Mouse (Mus musculus) adrenal gland, adult (tissue): ENCODE data around the gene Trim33.

Experiments
- DNase-seq, 2 experiments: peaks; one replicate each; pipeline ENCODE4 v3.0.0; 2022 to 2023; ENCODE audit warnings: low spot score in 1 of 2; ENCODE audit not compliant: inconsistent age in 2 of 2

Trim33 gene

DNA sequence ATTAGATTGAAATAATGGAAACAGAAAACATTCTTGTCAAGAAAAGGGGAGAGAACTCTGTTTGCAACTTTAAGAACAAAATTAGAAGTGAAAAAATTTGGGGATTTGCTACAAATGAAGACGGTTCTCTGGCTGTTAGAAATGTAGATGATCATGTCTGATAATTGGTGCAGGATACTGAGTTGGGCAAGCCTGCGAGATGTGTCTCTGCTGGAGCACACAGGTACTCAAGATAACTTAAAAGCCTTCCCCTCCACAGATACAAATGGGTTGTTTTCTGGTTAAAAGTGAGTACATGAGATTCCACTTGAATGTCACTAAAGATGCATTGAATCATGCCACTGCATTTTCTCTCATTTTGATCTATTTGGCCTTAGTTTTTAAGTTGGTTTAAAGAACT is 74.9 kb downstream of the Trim33 start:
- no peak for DNase-seq

DNA sequence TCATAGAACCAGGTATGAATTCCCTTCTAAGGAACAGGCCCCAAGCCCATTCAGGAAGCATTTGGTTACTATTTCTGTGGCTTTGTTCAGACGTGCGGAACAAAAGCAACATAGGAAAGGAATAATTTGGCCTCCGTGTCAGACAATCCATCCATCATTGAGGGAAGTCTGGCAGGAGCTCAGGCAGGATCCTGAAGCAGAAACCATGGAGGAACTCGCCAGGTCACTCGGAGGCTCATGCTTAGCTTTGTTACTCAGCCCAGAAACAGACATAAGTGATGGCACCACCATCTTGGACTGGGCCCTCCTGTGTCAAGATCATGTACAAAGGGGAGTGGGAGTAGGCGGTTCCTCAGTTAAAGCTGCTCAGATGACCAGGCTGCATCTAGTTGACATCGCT is 82.1 kb downstream of the Trim33 start:
- no peak for DNase-seq

DNA sequence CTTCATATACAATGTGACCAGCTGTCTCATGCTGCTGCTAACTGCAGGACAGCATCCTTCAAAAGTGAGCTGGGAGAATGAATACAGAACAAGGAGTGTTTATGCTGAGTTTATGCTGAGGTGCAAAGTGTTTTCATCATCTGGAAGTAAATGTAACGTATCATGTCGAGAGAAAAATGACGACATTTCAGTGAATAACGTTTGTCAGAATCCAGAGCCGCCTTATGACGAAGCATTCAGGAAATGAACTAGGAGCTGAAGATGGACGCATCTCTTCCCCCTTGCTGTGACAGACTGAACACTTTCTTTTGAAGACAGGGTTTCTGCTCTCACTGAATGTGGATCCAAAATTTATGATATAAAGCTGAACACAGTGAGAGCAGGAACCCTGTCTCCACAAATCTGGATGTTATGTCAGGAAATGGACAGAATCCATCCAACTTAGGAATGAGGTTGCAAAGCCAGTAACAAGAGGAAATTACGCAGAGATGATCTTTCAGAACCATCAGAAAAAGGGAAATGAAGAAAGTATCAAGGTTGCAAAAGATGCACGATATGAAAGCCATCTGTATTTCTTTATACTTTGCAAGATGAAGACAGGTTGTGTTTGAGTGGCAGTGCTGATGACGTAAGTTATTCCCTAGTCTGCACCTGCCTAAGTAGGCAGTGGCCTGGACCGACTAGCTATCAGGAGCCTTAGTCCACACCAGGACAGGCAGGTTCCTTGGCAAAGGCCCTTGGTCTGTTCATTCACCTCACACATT is 85.3 kb downstream of the Trim33 start:
- DNase-seq: no peak

DNA sequence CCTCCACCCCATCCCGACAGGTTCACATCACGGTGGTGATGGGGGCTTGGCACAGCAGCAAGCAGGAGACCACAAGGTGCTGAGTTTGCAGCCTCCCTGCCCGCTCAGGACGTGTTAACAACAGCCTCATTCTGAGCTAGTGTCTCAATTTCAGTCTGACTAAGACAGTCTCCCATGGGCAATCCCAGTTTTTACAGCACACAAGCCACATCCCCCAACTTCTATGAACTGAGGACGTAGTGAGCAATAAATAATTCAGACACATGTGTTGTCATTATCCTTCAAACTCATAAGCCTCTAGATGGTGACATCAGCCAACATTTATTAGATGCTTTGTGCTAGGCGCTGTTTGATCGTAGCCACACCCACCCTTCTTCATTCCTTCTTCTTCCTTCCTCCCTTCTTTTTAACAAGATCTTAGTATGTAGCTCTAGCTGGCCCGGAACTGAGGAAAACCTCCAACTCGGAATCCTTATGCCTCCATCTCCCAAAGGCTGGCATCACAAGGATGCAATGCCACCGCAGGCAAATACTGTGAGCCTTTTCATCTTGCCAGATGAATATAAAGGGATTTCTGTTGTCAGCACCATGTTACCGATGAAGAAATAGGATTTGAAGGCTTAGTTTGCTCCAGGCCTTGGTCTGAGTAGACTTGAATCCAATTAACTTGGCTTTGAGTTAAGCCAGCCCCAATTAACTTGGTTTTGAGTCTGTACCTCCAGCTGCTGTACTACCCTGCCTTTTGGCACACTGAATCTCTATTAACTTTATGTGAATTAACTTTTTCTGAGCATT is 88.3 kb downstream of the Trim33 start:
- no peak for DNase-seq

DNA sequence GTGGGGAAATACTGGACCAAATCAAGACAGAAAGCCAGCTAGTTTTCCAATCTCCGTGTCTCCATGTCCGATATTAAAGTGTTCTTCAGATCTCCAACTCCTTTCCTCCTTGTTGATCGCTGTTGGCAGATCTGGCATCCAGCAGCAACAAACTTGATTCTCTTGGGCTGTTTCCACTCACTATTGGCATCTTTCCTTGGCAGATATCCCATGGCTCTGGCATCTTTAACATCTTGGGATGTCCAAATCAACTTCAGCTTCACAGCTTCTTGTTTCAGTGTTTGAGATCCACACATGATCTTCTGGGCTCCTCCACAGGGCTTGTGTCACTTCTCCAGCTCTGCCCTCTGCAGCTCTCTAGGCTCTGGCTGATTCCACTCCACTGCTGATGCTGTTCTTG is 89.6 kb downstream of the Trim33 start:
- no peak for DNase-seq

DNA sequence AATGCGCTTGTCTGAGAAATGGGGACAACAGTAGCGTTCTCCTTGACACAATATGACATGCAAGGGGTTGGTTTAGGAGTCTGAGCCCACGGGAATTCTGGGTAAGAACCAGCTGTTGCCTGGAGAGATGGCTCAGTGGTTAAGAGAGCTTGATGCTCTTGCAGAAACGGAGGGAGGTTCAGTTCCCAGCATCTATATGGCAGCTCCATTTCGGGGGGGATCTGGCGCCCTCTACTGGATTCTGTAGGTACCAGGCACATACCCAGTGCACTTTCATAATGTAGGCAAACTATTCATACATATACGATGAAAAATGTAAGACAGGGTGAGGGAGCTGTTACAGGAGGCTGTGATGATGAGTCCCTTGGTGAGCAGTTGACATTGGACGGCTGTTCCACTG is 94.9 kb downstream of the Trim33 start:
- peak; percentile 61 to 89 for DNase-seq

DNA sequence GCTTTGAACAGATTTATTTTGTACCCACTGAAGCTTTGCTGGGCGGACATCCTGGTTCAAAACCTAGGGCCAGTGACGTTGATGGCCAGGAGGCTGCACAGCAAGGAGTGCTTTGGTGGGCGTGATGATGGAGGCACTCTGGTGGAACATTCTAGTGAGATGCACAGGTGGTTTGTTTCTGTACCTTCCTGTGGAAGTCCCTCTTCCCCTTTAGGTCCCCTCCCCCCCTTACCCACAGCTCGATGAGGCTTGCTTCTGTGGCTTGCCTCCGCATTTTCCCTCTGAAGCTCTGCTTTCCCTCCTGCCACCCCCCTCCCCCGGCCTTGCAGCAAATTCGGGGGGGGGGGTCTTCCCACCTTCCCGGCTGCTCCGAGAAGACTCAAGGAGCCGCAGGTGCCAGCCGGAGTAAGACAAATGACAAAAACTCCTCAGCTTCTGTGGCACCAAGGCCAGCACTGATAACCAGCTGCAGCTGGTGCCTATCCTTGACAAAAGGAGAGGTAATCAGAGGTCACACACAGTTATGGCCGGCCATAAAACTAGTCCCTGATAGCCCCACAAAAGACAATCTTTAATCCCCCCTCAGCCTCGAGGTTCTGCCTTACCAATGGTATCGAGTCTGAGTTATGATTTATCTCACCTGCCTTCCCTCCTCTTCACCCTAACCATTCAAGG is 96.2 kb downstream of the Trim33 start:
- peak in 1 of 2 experiments; percentile 40 for DNase-seq

DNA sequence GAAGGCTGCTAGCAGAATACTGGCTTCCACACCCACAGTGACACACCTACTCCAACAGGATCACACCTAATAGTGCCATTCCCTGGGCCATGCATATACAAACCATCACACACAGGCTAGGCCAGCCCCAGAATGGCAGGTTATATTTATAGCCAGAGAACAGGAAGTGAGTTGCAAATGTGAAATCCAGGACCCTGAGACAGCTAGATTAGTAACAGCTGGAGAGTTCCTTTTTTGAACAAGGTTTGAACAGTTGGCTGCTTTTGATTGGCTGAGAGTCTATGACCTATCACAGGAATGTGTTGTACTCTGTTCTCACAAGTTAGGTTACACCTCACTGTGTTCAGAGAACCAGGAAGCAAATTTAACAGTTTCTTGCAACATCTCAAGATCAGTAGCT is 98.9 kb downstream of the Trim33 start:
- DNase-seq: peak in 1 of 2 experiments; percentile 36

DNA sequence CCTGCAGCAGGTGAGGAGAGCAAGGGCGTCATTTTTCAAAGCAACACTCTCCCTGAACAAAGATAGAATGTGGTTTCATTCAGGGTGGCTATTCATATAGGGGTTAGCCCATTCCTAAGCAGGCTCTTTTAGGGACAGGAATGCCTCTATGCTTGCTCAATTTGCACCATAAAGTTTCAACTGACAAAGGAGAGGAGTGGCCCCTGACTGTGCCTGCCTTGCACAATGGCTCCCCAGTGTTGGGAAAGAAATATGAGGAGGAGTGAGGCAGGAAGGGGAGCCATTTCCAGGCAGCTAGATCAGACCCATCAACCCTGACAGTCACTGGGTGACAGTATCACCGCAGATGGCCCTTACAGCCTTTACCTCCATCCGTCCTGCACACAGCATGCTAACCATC is 100.3 kb downstream of the Trim33 start:
- no peak for DNase-seq

DNA sequence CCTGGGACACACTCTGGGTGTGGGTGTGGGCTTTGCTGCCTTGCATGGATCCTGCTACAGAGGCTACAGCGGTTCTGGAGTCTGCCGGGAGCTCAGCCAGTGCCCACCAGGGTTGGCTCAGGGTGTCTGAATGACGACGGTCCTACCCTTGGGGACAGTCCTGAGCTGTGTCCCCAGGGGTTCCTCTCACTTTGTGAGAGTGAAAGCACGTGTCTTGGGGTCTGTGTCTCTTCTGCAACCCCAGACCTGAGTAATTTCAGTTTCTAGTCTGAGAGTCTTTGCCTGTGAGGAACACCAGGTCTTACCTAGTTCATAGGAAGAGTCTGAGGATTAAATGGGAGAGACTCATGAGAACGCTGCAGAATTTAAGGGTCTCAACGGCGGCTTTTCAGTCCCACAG is 101.7 kb downstream of the Trim33 start:
- no peak for DNase-seq

DNA sequence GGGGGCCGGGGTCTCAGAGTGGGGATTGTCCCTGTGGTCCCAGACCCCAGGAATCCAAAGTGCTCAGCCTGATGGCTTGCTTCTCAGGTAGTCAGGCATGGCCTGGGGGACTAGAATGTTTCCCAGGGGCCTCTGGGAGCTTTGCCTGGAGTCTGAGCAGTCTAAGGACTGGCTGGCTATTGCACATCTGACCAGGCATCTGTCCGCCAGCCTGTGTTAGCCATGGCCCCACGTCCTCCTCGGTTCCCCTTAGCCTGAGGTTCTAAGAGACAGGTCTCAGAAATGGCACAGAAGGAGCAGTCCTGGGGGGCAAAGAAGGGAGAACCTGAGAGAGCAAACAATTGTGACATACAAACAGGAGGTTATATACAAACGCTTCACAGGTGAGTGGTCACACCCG is 102.3 kb downstream of the Trim33 start:
- DNase-seq: no peak

DNA sequence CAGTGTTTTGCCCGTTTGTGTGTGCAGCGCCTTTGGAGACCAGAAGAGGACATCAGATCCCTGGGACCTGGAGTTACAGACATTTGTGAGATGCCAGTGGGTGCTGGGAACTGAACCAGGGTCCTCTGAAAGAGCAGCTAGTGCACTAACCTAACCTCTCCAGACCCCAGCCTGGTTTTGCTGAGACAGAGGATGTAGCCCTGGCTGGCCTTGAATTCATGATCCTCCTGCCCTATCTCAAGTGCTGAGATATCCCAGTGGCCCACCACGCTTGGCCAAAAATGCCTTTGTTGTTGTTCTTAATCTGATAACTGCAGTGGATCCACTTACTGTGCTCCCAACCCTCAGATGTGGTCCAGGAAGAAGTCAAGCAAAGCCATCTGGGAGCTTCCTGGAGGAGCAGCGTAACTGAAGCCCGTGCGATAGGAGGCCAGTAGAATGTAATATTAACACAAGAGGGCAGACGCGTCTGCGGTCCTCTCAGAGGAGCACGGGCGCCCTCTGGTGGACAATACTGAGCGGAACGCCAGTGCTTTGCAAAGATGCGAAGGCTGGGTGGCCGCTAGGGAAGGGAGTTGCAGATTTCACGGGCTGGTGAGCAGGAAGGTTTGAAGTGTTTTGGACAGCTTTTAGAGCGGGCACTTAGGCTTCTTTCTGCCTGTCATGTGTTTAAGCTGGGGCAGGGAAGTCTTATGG is 103.9 kb downstream of the Trim33 start:
- peak; percentile 88 to 96 for DNase-seq

DNA sequence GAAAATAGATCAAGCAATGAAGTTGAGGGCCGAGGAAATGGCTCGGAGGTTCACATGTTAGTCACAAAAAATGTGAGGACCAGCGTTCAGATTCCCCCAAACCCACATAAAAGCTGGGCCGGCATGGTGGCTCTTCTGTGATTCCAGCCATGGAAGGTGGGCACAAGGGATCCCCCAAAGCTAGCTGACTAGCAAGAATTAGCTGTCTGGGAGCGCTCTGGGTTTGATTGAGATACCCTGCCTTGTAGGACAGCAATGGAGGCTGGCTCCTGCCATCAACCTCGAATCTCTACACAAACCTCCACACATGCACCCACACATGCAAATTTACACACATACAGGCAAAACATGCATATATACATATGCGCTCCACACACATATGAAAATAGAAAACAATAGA is 105.4 kb downstream of the Trim33 start:
- no peak for DNase-seq

DNA sequence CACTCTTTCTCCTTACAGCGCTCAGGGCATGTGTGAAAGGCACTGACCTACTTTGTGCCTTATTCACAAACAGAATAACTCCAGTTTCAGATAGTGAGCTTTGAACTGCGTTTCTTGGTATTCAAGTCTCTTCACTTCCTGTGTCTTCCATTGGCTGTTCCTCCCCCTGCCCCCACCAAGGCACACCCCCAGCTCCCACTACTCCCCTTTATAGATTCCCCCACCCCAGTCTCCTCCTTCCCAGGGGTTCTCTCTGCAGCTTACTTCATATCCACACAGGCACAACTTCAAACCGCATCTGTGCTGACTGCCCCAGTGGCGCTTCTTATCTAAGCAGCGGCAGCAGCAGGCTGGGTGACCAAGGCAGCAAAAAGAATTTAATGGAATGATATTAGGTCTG is 105.9 kb downstream of the Trim33 start:
- DNase-seq: no peak

DNA sequence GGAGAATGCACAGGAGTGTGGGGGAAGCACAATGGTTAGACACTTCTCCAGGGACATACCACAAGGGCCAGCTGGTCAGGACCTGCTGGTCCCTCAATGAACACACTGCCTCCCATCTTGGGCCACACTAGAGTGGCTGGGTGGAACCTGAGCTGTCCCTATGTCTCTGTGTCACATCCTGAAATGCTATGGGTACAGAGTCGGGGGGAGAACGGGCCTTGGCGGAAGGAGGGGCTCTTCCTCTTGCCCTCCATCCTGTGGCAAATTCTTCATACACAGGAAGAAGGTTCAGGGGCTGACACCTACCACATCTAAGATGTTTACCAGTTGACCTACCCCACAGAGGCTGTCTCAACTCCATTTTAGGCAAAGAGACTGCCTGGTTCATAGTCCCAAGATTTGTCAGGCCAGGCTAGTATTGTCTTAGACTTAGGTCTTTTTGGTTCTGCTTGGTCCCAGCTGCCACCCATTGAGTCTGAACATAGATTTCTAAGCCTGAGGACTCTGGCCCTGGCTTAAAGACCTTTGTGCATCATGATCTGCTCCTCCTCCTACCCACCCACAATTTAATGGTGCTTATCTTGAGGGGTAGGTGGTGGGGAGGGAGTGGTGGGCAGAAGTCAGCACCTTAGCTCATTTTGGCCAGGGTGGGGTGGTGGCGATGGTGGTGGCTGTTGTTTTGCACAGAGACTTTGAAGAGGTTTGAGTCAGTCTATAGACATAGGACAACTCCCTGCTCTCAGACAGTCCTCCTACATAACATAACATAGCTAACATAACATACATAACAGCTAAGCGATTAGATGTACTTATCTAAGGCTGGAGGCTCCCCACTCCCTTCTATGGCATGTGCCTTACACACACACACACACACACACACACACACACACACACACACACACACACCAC is 106.5 kb downstream of the Trim33 start:
- no peak for DNase-seq

DNA sequence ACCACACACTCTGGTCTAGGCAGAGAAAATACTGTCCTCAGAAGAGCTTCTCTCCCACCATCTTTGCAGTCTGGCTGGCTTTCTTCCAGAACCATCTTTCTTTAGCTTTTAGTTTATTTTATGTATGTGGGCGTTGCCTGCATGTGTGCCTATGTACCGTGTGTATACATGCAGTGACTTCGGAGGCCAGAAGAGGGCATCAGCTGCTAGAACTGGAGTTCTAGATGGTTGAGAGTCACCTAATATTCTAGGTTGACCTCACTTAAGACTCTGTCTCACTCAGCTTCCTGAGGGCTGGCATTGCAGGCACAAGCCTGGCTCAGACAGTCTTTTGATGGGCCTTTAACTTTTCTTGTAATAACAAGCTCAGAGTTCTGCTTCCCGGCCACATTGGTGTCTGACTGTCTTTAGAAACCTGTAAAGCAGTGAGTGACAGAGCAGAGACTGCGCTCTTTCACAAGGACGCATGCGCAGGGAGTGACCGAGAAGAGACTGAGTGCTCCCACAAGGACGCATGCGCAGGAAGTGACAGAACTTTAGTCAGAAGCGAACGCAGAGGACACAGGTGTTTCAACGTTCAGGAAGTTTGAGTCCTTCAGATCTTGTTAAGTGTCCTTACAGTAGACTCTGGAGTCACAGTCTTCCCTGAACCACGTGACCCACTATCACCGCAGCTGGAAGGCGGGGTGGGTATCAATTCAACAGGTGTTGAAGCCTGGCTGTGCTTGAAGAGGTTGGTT is 107.4 kb downstream of the Trim33 start:
- DNase-seq: no peak

DNA sequence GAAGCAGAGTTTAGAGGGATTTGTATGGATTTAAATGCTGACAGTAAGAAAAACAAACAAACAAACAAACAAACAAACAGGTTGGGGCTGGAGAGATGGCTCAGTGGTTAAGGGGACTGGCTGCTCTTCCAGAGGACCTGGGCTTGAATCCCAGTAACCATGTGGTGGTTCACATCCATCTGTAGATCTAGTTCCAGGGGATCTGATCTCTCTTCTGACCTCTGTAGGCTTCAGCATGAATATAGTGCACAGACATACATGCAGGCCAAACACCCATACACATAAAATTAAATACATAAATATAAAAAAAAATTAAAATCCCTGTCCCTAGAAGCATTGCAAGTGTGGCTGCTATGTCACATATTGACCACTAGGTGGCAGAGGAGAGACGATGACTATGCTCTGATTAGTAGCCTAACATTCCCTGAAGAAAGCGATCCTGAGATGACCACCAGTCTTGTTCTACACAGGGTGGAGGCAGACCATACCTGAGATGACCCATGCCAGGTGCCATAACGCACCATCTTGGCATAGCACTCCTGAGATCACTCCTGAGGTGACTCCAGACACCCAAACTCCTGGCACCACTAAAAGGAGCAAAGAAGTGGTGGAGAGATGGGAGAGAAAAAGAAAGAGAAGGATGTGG is 113.6 kb downstream of the Trim33 start:
- peak in 1 of 2 experiments; percentile 78 for DNase-seq

DNA sequence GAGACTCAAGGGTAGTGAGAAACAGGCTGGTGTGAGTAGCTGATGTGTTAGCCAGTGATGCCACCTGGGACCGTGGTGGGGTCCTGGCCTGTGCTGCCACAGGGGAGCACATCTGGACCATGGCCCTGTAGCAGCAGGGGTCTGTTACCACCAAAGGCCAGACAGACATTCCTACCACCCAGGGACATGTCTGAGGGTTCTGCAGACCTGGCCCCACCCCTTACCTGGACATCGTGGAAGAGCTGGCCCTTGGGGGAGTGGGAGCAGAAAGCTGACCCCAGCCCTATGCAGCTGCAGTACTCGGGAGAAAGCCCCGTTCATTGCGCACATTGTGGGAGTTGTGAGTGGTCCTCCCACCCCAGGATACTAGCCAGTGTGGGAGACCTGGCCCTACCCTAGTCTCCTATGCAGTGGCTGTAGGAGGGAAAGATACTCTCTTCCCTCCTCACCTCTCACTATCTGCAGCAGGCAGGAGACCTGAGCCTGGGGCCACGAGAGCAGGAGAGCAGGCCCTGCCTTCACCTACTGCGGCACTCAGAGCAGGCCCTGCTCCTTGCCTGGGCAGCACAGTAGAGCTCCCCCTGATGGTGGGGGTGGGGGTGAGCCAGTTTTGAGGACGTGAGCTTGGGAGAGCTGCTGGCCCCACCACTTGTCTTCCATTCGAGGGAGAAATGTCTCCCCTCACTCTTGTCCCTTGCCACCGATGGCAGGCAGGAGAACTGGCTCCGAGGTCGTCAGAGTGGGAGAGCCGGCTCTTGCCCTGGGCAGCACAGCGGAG is 114.4 kb downstream of the Trim33 start:
- DNase-seq: no peak
